Mouse (Mus musculus) layer of hippocampus, adult 8-10 months (tissue): ENCODE measurements around the gene Pik3r2. TPM values are rescaled to one million over a fixed set of nuclear protein-coding genes. Genes with fewer than 3 reads are reported as not detected.
A peak's percentile ranks its signal among the peaks of the same experiment; 100 is the strongest.
"Not testable (repeated sequence)": the region's sequence is repeated elsewhere in the genome, so short reads cannot be mapped to it uniquely, and the experiment has no call there.

Source experiments
- DNase-seq, 2 experiments: peaks; one replicate each; pipeline ENCODE4 v3.0.0; 2022; ENCODE audit warnings: low spot score in 2 of 2
- total RNA-seq, 4 experiments: library from RNA; stranded (reverse); gene quantifications; 2 replicates each; pipeline ENCODE4 v1.2.4; 2022

Pik3r2 gene
- 100 to 1,000 TPM; 145 to 157 (median 153) TPM for total RNA-seq

- peak; percentile 97 for DNase-seq
Measured at GRCm38 (mm10) chr8:70776496-70777444, at the start of gene Pik3r2. Gene Pik3r2, minus strand, starts transcription at chr8:70776713.

GRCm38 (mm10) chr8:70825816-70826215, 49.3 kb upstream of the Pik3r2 start:
- DNase-seq, result no peak

- DNase-seq, result no peak
Measured at GRCm38 (mm10) chr8:70823802-70824201, 47.3 kb upstream of the Pik3r2 start.

GRCm38 (mm10) chr8:70822594-70822993, 46.1 kb upstream of the Pik3r2 start:
- DNase-seq, result not testable (repeated sequence)

GRCm38 (mm10) chr8:70821992-70822391, 45.5 kb upstream of the Pik3r2 start:
- no peak for DNase-seq

GRCm38 (mm10) chr8:70821399-70821962, 45.0 kb upstream of the Pik3r2 start:
- peak in 1 of 2 experiments; percentile 64 for DNase-seq

- no peak for DNase-seq
Measured at GRCm38 (mm10) chr8:70820101-70820935, 43.8 kb upstream of the Pik3r2 start.

GRCm38 (mm10) chr8:70816679-70817078, 40.2 kb upstream of the Pik3r2 start:
- no peak for DNase-seq

- DNase-seq, result no peak
Measured at GRCm38 (mm10) chr8:70812885-70813284, 36.4 kb upstream of the Pik3r2 start.

GRCm38 (mm10) chr8:70812055-70812454, 35.5 kb upstream of the Pik3r2 start:
- DNase-seq, result no peak

GRCm38 (mm10) chr8:70810962-70811680, 34.6 kb upstream of the Pik3r2 start:
- no peak for DNase-seq

GRCm38 (mm10) chr8:70808955-70809701, 32.6 kb upstream of the Pik3r2 start:
- DNase-seq, result no peak

- DNase-seq, result no peak
Measured at GRCm38 (mm10) chr8:70808239-70808638, 31.7 kb upstream of the Pik3r2 start, which contains the start of gene Il12rb1. Gene Il12rb1, plus strand, starts transcription at chr8:70808449.

- peak in 1 of 2 experiments; percentile 62 for DNase-seq
Measured at GRCm38 (mm10) chr8:70807304-70807703, 30.8 kb upstream of the Pik3r2 start.

- no peak for DNase-seq
Measured at GRCm38 (mm10) chr8:70806541-70806940, 30.0 kb upstream of the Pik3r2 start.

- peak in 1 of 2 experiments; percentile 79 for DNase-seq
Measured at GRCm38 (mm10) chr8:70804481-70805206, 28.1 kb upstream of the Pik3r2 start, which contains the start of gene Mast3. Gene Mast3, minus strand, starts transcription at chr8:70805054.

GRCm38 (mm10) chr8:70803761-70804480, 27.4 kb upstream of the Pik3r2 start:
- DNase-seq, result peak in 1 of 2 experiments; percentile 67

- no peak for DNase-seq
Measured at GRCm38 (mm10) chr8:70802786-70803510, 26.4 kb upstream of the Pik3r2 start.
